Mouse (Mus musculus): ENCODE data around the gene Ppie. TPM values are rescaled to one million over a fixed set of nuclear protein-coding genes. Genes with fewer than 3 reads are reported as not detected.
A peak's percentile ranks its signal among the peaks of the same experiment; 100 is the strongest.
"Not testable (repeated sequence)": the region's sequence is repeated elsewhere in the genome, so short reads cannot be mapped to it uniquely, and the experiment has no call there.

The Ppie gene
- polyA plus RNA-seq (2015; fragmentation: Nextera tagmentation; extraction: Ambion mirVana): 57.2 TPM in 2 replicates

DNA sequence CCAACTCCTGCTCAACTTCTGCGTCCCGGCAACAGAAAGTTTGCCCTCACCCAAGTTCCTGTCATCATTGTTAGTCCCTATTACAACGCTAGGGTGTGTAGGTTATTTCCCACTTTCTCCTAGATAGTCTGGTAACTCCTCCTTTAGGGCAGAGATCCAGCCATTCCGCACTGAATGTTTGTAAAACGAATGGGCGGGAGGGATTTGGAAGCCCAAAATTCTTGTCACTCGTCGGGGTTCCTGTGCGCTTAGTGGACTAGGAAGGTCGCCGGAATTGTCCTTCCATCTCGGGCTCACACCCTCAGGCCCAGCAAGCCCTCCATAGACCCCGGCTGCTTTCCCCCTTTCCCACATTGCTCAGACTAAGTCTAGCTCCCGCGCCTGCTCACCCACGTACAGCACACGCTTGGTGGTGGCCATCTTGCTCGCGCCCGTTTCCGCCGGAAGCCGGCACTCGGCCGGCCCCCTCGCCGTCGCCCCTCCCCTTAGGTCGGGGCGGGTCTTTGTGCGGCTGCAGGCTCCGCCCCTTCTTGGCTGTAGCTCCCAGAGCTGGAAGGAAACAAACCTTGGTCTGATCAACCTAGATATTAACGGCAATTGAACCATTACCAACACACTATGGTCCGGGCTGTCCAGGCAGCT, at the start of gene Ppie:
Ppie (minus strand) TSS at position 439 of the 642 bp plus-strand sequence.
- WGBS: under 1% methylated on average over 34 of the region's 34 CpGs
- Histone ChIP-seq H3K4me2 (peak within 1 kb of the TSS; percentile 91), H3K27me3 (no peaks in the 10 kb centered on the region), H3K36me3 (peaks cover 17% of the 10 kb centered on the region), H3K9me3 (no peaks in the 10 kb centered on the region), H3K4me1 (replicated peaks) (peaks cover 22% of the 10 kb centered on the region), H3K4me3 (peak within 1 kb of the TSS; percentile 71), H3K27ac (replicated peaks) (peak within 1 kb of the TSS; percentile 87), H3K9ac (peak within 1 kb of the TSS; percentile 51)
- ATAC-seq (ENCODE audit: low FRiP score, low read depth): peak; percentile 98

DNA sequence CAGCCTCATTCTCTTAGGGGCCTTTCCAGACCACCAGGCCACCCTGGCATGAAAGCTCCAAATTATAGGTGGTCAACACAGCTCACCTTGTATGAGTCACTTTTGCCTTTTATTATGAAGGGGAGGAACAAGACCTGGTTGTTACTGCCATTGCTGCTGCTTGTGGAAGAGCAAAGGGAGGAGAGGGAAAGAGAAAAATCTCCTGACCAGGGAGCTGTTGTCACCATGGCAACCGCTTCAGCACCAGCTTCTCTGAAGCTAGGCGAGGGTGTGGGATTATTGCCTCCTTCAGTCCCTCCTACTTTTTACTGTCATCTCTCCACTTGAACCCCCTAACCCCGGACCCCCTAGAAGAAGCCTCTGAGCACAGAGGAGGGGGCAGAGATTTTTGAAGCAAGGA, 45.1 kb upstream of the Ppie start:
- Histone ChIP-seq H3K27me3 (peaks cover 14% of the 10 kb centered on the region), H3K4me1 (replicated peaks) (peaks cover 28% of the 10 kb centered on the region), H3K4me3 (peak overlapping the region; percentile 51), H3K36me3 (0 out of 2 replicates have a peak, but pooled peaks cover under 1% of the 10 kb centered on the region), H3K9me3 (no peaks in the 10 kb centered on the region), H3K4me2 (peak overlapping the region; percentile 62), H3K27ac (replicated peaks) (peak overlapping the region; percentile 72), H3K9ac (no peak overlapping the region)
- WGBS: 34% methylated on average over 3 of the region's 3 CpGs
- ATAC-seq (ENCODE audit: low FRiP score, low read depth): no peak

- ATAC-seq (ENCODE audit: low FRiP score, low read depth): peak; percentile 93
- Histone ChIP-seq H3K4me2 (peak overlapping the region; percentile 62), H3K27ac (replicated peaks) (peak overlapping the region; percentile 72), H3K27me3 (peaks cover 14% of the 10 kb centered on the region), H3K9ac (peak overlapping the region; percentile 60), H3K9me3 (no peaks in the 10 kb centered on the region), H3K4me3 (peak overlapping the region; percentile 51), H3K4me1 (replicated peaks) (peaks cover 28% of the 10 kb centered on the region), H3K36me3 (no peaks in the 10 kb centered on the region)
- 10% methylated on average over 44 of the region's 44 CpGs for WGBS
Observed at GRCm38 (mm10) chr4:123183239-123184056, 43.7 kb upstream of the Ppie start.

GRCm38 (mm10) chr4:123182328-123183238, 42.8 kb upstream of the Ppie start, which contains the start of gene Hpcal4:
Gene Hpcal4 (plus strand): TSS chr4:123183227.
- Histone ChIP-seq H3K9me3 (no peaks in the 10 kb centered on the region), H3K9ac (peak within 1 kb of the TSS; percentile 60), H3K36me3 (no peaks in the 10 kb centered on the region), H3K27me3 (peaks cover 14% of the 10 kb centered on the region), H3K27ac (replicated peaks) (peak within 1 kb of the TSS; percentile 72), H3K4me1 (replicated peaks) (peaks cover 28% of the 10 kb centered on the region), H3K4me2 (peak within 1 kb of the TSS; percentile 62), H3K4me3 (peak within 1 kb of the TSS; percentile 51)
- peak; percentile 59 for ATAC-seq (ENCODE audit: low FRiP score, low read depth)
- under 1% methylated on average over 44 of the region's 44 CpGs for WGBS

GRCm38 (mm10) chr4:123171811-123172210, 32.1 kb upstream of the Ppie start:
- no peaks in the 10 kb centered on the region for H3K9me3 ChIP-seq
- no peak for ATAC-seq (ENCODE audit: low FRiP score, low read depth)
- H3K4me1 ChIP-seq (replicated peaks): no peaks in the 10 kb centered on the region
- no peak overlapping the region for H3K4me2 ChIP-seq
- no peak overlapping the region for H3K4me3 ChIP-seq
- H3K36me3 ChIP-seq: no peaks in the 10 kb centered on the region
- no peak overlapping the region for H3K27ac ChIP-seq (replicated peaks)
- no peaks in the 10 kb centered on the region for H3K27me3 ChIP-seq
- H3K9ac ChIP-seq: no peak overlapping the region

DNA sequence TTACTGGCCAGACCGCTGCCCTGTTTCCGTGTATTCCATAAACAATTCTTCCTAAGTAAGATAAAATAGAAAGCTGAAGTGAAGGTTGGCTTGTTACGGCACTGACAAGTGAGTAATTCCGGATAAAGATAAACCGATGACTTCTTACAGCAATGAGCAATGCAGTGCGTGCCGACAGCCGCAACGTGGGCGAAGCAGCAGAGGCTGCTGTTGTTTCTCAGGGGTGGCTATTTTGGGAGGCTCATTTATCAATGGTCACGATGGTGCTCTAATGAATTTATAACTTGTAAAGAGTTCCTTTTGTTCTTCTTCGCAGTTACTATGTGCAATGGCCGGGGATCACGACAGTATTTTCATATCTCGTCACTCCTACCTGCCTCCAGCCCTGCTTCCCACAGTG, 24.4 kb upstream of the Ppie start:
- Histone ChIP-seq H3K9me3 (no peaks in the 10 kb centered on the region), H3K9ac (no peak overlapping the region)
- WGBS: 88% methylated on average over 15 of the region's 15 CpGs

DNA sequence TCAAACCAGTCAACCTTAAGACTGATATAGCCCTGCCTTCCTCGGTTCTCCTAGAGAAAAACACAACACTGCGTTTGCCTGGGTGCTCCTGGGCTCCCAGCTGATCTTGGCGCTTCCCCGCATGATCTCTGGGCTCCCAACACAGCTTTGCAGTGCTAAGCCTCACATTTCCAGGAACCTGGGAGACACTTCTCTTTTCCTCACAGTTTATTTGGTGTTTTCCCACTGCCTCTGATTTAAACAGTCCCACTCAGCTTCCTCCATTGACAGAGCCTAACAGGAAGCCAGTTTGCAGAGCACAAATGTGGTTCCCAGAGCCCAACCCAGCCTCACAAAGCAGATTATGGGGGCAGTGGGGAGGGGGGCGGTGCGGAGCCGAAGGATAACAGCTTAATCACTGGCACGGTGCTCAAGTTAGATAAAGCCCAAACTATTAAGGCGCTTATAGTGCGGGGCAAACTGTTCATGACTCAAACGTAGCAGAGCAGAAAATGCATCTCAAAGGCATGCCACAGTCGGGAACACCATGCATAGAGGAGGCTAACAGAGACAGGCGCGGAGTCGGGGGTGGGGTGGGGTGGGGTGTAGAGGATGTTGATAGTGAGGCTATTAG, 22.7 kb upstream of the Ppie start:
- H3K4me3 ChIP-seq: no peak overlapping the region
- 0 out of 2 replicates have a peak, but pooled peaks cover 4% of the 10 kb centered on the region for H3K4me1 ChIP-seq (replicated peaks)
- H3K9ac ChIP-seq: no peak overlapping the region
- H3K9me3 ChIP-seq: no peaks in the 10 kb centered on the region
- peak overlapping the region; percentile 42 for H3K4me2 ChIP-seq
- no peak overlapping the region for H3K27ac ChIP-seq (replicated peaks)
- 21% methylated on average over 15 of the region's 15 CpGs for WGBS
- ATAC-seq (ENCODE audit: low FRiP score, low read depth): no peak
- no peaks in the 10 kb centered on the region for H3K36me3 ChIP-seq
- H3K27me3 ChIP-seq: no peaks in the 10 kb centered on the region

More for the DNA sequence above, 24.4 kb upstream of the Ppie start:
- H3K36me3 ChIP-seq: no peaks in the 10 kb centered on the region
- H3K4me1 ChIP-seq (replicated peaks): 0 out of 2 replicates have a peak, but pooled peaks cover 4% of the 10 kb centered on the region
- no peak overlapping the region for H3K27ac ChIP-seq (replicated peaks)
- no peak overlapping the region for H3K4me2 ChIP-seq
- ATAC-seq (ENCODE audit: low FRiP score, low read depth): no peak
- H3K4me3 ChIP-seq: no peak overlapping the region
- no peaks in the 10 kb centered on the region for H3K27me3 ChIP-seq

GRCm38 (mm10) chr4:123161251-123161650, 21.5 kb upstream of the Ppie start:
- H3K4me2 ChIP-seq; H3K9me3 ChIP-seq; H3K4me1 ChIP-seq (replicated peaks); H3K27ac ChIP-seq (replicated peaks); H3K4me3 ChIP-seq; H3K9ac ChIP-seq; ATAC-seq (ENCODE audit: low FRiP score, low read depth); H3K36me3 ChIP-seq; H3K27me3 ChIP-seq: not testable (repeated sequence)
- 84% methylated on average over 3 of the region's 3 CpGs for WGBS

DNA sequence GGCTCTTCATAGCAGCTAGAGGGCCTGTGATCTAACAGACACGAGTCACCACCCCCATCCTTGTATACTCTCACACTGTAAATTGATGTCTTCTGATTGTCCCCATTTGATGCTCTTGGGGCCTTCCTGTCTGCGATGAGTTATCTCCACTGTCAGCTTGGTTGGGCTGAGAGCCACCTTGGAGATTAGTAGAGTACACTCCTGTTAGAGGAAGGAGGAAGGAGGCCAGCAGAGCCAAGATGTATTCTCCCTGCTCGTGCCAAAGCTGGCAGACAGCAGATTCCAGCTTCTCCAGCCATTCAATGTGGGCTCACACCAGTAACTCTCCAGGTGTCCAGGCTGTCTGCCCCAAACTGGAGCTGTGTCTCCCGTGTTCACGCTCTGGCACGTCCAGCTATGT, 20.8 kb upstream of the Ppie start:
- Histone ChIP-seq H3K27me3 (no peaks in the 10 kb centered on the region), H3K4me2 (no peak overlapping the region), H3K9ac (no peak overlapping the region), H3K36me3 (no peaks in the 10 kb centered on the region), H3K4me1 (replicated peaks) (0 out of 2 replicates have a peak, but pooled peaks cover 4% of the 10 kb centered on the region), H3K4me3 (no peak overlapping the region), H3K9me3 (no peaks in the 10 kb centered on the region), H3K27ac (replicated peaks) (no peak overlapping the region)
- no peak for ATAC-seq (ENCODE audit: low FRiP score, low read depth)
- 80% methylated on average over 6 of the region's 6 CpGs for WGBS

GRCm38 (mm10) chr4:123155840-123156239, 16.1 kb upstream of the Ppie start:
- ATAC-seq (ENCODE audit: low FRiP score, low read depth): no peak
- H3K9ac ChIP-seq: no peak overlapping the region
- no peaks in the 10 kb centered on the region for H3K9me3 ChIP-seq
- H3K4me3 ChIP-seq: no peak overlapping the region
- no peak overlapping the region for H3K27ac ChIP-seq (replicated peaks)
- no peaks in the 10 kb centered on the region for H3K4me1 ChIP-seq (replicated peaks)
- H3K27me3 ChIP-seq: no peaks in the 10 kb centered on the region
- H3K4me2 ChIP-seq: no peak overlapping the region
- no peaks in the 10 kb centered on the region for H3K36me3 ChIP-seq

- Histone ChIP-seq H3K4me1 (replicated peaks) (no peaks in the 10 kb centered on the region), H3K9me3 (no peaks in the 10 kb centered on the region), H3K27ac (replicated peaks) (no peak overlapping the region), H3K36me3 (no peaks in the 10 kb centered on the region), H3K27me3 (no peaks in the 10 kb centered on the region), H3K4me2 (no peak overlapping the region), H3K9ac (no peak overlapping the region), H3K4me3 (no peak overlapping the region)
- WGBS: 58% methylated on average over 2 of the region's 2 CpGs
- no peak for ATAC-seq (ENCODE audit: low FRiP score, low read depth)
Observed at GRCm38 (mm10) chr4:123155427-123155826, 15.7 kb upstream of the Ppie start.
